Mouse (Mus musculus) liver, embryonic 15.5 days (tissue): ENCODE results near the gene Rbm47. TPM values are rescaled to one million over a fixed set of nuclear protein-coding genes. Genes with fewer than 3 reads are reported as not detected.

ENCODE experiments used
- ATAC-seq: fragments of 200-750 bp; cut with Nextera tagmentation; 2 replicates; pipeline ENCODE4 v1.8.0; 2017; ENCODE audit warnings: moderate number of reproducible peaks, mild to moderate bottlenecking, moderate library complexity; ENCODE audit not compliant: insufficient read depth
- H3K27ac ChIP-seq: fragments of 300-500 bp; sonication (generic); replicated peaks from 2 replicates; pipeline ENCODE4 v1.5.1; 2015; ENCODE audit warnings: mild to moderate bottlenecking, inconsistent platforms
- H3K27me3 ChIP-seq: fragments of 300-500 bp; sonication (generic); 2 replicates; pipeline ENCODE4 v1.6.1; 2015; ENCODE audit warnings: mild to moderate bottlenecking, inconsistent platforms
- H3K36me3 ChIP-seq: fragments of 300-500 bp; sonication (generic); replicated peaks from 2 replicates; pipeline ENCODE4 v1.6.1; 2015; ENCODE audit warnings: moderate library complexity, mild to moderate bottlenecking, inconsistent platforms
- H3K4me1 ChIP-seq: fragments of 300-500 bp; sonication (generic); replicated peaks from 2 replicates; pipeline ENCODE4 v1.6.1; 2015; ENCODE audit warnings: inconsistent platforms
- H3K4me2 ChIP-seq: fragments of 300-500 bp; sonication (generic); 2 replicates; pipeline ENCODE4 v1.6.1; 2015; ENCODE audit warnings: moderate library complexity, mild to moderate bottlenecking, inconsistent platforms
- H3K4me3 ChIP-seq: fragments of 300-500 bp; sonication (generic); replicated peaks from 2 replicates; pipeline ENCODE4 v1.5.1; 2015; ENCODE audit warnings: mild to moderate bottlenecking, inconsistent platforms
- H3K9ac ChIP-seq: fragments of 300-500 bp; sonication (generic); 2 replicates; pipeline ENCODE4 v1.6.1; 2015; ENCODE audit warnings: moderate library complexity, mild to moderate bottlenecking, inconsistent platforms
- H3K9me3 ChIP-seq: fragments of 300-500 bp; sonication (generic); replicated peaks from 2 replicates; pipeline ENCODE4 v1.6.1; 2016; ENCODE audit warnings: inconsistent platforms
- WGBS: fragments of 180-500 bp; shearing (Covaris S2); methylation state at CpG from one replicate; pipeline ENCODE4 v1.1.7; 2015; ENCODE audit warnings: mixed read lengths; ENCODE audit not compliant: insufficient replicate concordance; 5-methylcytosine and 5-hydroxymethylcytosine counted together
- polyA plus RNA-seq: library from polyadenylated mRNA; unstranded; fragments of >200 nt; fragmentation: Nextera tagmentation; extraction: Ambion mirVana; gene quantifications from 2 replicates; pipeline ENCODE4 v1.2.1, GENCODE M21; 2015

The Rbm47 gene
- polyA plus RNA-seq, 1 experiment from 2014 or later: 15.2 TPM

DNA sequence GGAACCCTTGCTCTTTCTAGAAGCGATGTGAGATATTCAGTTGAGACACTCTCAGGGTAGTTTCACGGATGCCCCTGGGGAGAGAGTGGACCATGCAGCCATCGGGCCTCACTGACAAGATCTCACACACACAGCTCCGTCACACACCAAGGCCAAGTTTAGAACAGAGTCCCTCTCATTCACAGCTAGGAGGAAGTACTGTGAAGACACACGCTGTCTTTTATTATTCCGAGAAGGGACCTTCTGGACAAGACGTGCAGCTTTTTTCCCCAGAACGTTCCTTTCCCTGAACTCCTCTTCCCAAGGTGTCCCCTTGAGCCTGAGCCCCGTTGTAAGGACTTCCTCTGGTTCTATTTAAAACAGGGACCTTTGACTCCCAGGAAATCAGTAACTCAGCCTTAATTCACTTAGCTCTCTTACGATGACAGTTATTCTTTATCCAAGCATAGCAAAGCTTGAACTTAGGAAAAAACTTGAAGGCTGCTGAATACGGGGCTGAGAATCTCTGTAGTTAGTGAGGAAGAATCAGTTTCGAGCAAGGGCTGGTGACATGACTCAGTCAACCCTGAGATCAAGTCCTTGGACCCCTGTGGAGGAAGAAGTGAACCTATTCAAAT lies 96.1 kb downstream of the Rbm47 start:
- 0 out of 2 replicates have a peak overlapping the region, but pooled peaks have one; percentile 14 for H3K27ac ChIP-seq
- no peaks in the 10 kb centered on the region for H3K27me3 ChIP-seq
- no peaks in the 10 kb centered on the region for H3K36me3 ChIP-seq
- H3K4me1 ChIP-seq: peaks cover 39% of the 10 kb centered on the region
- 39% methylated on average over 12 of the region's 12 CpGs for WGBS
- ATAC-seq: no peak
- no peak overlapping the region for H3K4me3 ChIP-seq
- peak overlapping the region; percentile 44; the same call in 1 of the 2 replicates for H3K4me2 ChIP-seq
- H3K9ac ChIP-seq: no peak overlapping the region
- H3K9me3 ChIP-seq: no peaks in the 10 kb centered on the region

GRCm38 (mm10) chr5:66075906-66076305 lies 97.0 kb downstream of the Rbm47 start:
- Histone ChIP-seq H3K4me2 (0 out of 2 replicates have a peak overlapping the region, but pooled peaks have one; percentile 4), H3K4me1 (peaks cover 42% of the 10 kb centered on the region), H3K4me3 (no peak overlapping the region), H3K36me3 (no peaks in the 10 kb centered on the region), H3K27ac (peak overlapping the region; percentile 68), H3K9ac (no peak overlapping the region), H3K27me3 (no peaks in the 10 kb centered on the region), H3K9me3 (no peaks in the 10 kb centered on the region)
- WGBS: 73% methylated on average over 12 of the region's 12 CpGs
- no peak for ATAC-seq

DNA sequence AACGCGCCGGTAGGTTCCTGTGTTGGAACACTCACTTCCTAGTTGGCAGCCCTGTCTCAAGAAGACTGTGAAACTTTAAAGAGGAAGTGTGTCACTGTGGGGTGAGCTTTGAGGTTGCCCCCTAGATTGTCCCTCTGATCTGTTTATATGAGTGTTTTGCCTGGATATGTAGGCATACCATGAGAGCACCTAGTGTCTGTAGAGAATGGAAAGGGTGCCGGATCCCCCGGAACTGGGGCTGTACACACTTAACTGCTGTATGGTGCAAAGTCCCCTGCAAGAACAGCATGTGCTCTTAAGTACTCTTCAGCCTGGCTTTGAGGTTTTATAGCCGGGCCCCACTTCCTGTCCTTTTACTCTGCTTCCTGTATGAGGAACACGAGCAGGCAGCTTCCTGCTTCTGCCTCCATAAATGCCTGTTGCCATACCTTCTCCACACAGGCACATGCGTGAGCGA lies 97.9 kb downstream of the Rbm47 start:
- Histone ChIP-seq H3K4me1 (peaks cover 46% of the 10 kb centered on the region), H3K36me3 (no peaks in the 10 kb centered on the region), H3K9me3 (no peaks in the 10 kb centered on the region), H3K4me3 (no peak overlapping the region), H3K9ac (no peak overlapping the region), H3K27ac (peak overlapping the region; percentile 68), H3K4me2 (peak overlapping the region; percentile 4; the same call in 1 of the 2 replicates), H3K27me3 (no peaks in the 10 kb centered on the region)
- WGBS: 26% methylated on average over 9 of the region's 9 CpGs
- peak; percentile 22 for ATAC-seq

DNA sequence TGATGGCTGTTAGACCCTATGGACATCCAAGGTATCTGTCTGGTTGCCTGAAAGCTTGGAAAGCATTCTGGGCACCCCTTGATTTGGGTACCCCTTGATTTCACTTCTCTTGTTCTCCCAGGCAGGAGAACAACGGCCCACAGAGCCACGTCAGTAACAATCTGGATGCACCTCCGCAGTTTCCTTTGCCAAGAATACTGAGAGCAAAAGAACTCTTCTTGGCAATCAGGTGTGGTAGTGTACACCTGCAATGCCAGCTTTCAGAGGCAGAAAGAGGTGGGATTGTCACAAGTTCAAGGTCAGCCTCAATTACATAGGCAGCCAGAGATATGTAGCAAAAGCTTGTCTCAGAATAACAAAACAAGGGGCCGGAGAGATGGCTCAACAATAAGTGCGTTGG lies 98.7 kb downstream of the Rbm47 start:
- H3K9me3 ChIP-seq: no peaks in the 10 kb centered on the region
- H3K27ac ChIP-seq: peak overlapping the region; percentile 68; the same call in 1 of the 2 replicates
- no peaks in the 10 kb centered on the region for H3K36me3 ChIP-seq
- H3K4me1 ChIP-seq: peaks cover 53% of the 10 kb centered on the region
- H3K4me2 ChIP-seq: peak overlapping the region; percentile 23
- no peaks in the 10 kb centered on the region for H3K27me3 ChIP-seq
- H3K4me3 ChIP-seq: no peak overlapping the region
- no peak for ATAC-seq
- no peak overlapping the region for H3K9ac ChIP-seq
- WGBS: 74% methylated on average over 5 of the region's 5 CpGs

DNA sequence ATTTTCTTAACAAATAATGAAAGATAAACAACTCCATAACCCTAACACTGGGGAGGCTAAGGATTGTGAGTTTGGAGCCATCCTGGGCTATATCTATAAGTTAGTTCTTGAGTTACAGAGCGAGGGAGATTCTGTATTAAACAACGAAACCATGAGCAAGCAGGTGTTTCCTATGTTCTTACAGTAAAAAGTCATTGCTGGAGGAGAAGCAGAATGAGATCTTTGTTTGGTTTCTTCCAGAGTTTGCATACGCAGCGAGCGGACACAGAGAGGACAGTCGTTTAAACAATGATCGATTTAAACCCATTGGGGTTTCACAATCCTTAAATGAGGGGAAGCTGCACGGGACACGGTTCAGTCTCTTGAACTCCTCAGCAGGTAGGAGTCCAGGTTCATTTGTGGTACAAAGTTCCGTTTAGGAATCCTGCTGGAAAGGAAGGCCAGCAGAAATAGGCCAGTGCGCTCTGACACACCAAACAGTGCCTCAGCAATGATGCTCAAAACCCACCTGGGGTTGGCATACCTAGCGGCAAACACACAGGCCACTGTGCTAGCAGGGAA lies 99.2 kb downstream of the Rbm47 start:
- 58% methylated on average over 12 of the region's 12 CpGs for WGBS
- Histone ChIP-seq H3K27ac (peak overlapping the region; percentile 68; the same call in 1 of the 2 replicates), H3K27me3 (no peaks in the 10 kb centered on the region), H3K4me3 (no peak overlapping the region), H3K36me3 (no peaks in the 10 kb centered on the region), H3K4me2 (peak overlapping the region; percentile 23; the same call in 1 of the 2 replicates), H3K9me3 (no peaks in the 10 kb centered on the region), H3K9ac (no peak overlapping the region), H3K4me1 (peaks cover 49% of the 10 kb centered on the region)
- ATAC-seq: 0 out of 2 replicates have a peak, but pooled peaks have one; percentile 23

- peaks cover 48% of the 10 kb centered on the region for H3K4me1 ChIP-seq
- H3K4me2 ChIP-seq: no peak overlapping the region
- no peak overlapping the region for H3K4me3 ChIP-seq
- no peak overlapping the region for H3K27ac ChIP-seq
- no peak overlapping the region for H3K9ac ChIP-seq
- WGBS: 48% methylated on average over 8 of the region's 8 CpGs
- ATAC-seq: no peak
- H3K9me3 ChIP-seq: no peaks in the 10 kb centered on the region
- no peaks in the 10 kb centered on the region for H3K27me3 ChIP-seq
- H3K36me3 ChIP-seq: no peaks in the 10 kb centered on the region
Measured at GRCm38 (mm10) chr5:66071722-66072121, 101.2 kb downstream of the Rbm47 start.

- H3K27ac ChIP-seq: no peak overlapping the region
- H3K4me3 ChIP-seq: no peak overlapping the region
- 49% methylated on average over 2 of the region's 2 CpGs for WGBS
- no peak for ATAC-seq
- H3K9ac ChIP-seq: no peak overlapping the region
- no peaks in the 10 kb centered on the region for H3K9me3 ChIP-seq
- H3K27me3 ChIP-seq: no peaks in the 10 kb centered on the region
- H3K36me3 ChIP-seq: no peaks in the 10 kb centered on the region
- H3K4me1 ChIP-seq: peaks cover 37% of the 10 kb centered on the region
- peak overlapping the region; percentile 61; the same call in 1 of the 2 replicates for H3K4me2 ChIP-seq
Measured at GRCm38 (mm10) chr5:66070350-66070749, 102.6 kb downstream of the Rbm47 start.

DNA sequence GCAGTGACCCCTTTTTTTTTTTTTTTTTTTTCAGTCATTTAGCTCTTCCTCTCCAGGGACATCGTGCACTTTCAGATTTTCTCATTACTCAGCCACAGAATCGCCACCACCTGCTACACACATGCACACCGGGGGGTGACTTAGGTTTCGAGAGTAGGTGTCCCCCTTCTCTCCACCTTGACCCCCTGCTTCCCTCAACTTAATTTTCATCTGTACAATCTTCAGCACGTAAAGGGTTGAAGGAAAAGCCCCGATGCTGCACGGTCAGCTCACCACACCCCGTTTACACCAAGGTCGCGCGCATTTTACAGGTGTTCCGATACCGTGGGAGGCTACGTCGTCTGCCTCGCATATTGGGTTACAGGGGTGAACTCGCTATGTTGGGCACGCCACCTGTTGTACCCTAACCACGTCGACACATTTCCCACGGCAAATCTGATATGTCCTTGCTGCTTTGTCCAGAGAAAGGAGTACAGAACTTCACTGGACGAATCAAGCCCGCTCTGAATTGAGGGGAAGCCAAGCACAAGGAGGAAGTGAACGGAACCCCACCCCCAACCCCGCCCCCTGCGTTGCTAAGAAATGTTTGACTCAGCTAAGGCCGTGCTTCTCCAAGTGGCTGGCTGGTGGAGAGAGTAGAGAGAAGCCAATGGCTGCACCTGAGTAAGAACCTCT lies 103.3 kb downstream of the Rbm47 start:
- Histone ChIP-seq H3K4me1 (peaks cover 34% of the 10 kb centered on the region), H3K4me3 (peak overlapping the region; percentile 44), H3K27ac (no peak overlapping the region), H3K27me3 (no peaks in the 10 kb centered on the region), H3K9ac (0 out of 2 replicates have a peak overlapping the region, but pooled peaks have one; percentile 12), H3K36me3 (no peaks in the 10 kb centered on the region), H3K9me3 (no peaks in the 10 kb centered on the region), H3K4me2 (peak overlapping the region; percentile 61)
- peak; percentile 27; the same call in 1 of the 2 replicates for ATAC-seq
- WGBS: 5% methylated on average over 27 of the region's 27 CpGs

GRCm38 (mm10) chr5:66069133-66069469 lies 103.8 kb downstream of the Rbm47 start:
- H3K4me2 ChIP-seq: peak overlapping the region; percentile 61
- H3K9me3 ChIP-seq: no peaks in the 10 kb centered on the region
- no peak for ATAC-seq
- 36% methylated on average over 7 of the region's 7 CpGs for WGBS
- no peaks in the 10 kb centered on the region for H3K27me3 ChIP-seq
- peak overlapping the region; percentile 44; the same call in 1 of the 2 replicates for H3K4me3 ChIP-seq
- peaks cover 32% of the 10 kb centered on the region for H3K4me1 ChIP-seq
- H3K36me3 ChIP-seq: no peaks in the 10 kb centered on the region
- H3K27ac ChIP-seq: no peak overlapping the region
- no peak overlapping the region for H3K9ac ChIP-seq

DNA sequence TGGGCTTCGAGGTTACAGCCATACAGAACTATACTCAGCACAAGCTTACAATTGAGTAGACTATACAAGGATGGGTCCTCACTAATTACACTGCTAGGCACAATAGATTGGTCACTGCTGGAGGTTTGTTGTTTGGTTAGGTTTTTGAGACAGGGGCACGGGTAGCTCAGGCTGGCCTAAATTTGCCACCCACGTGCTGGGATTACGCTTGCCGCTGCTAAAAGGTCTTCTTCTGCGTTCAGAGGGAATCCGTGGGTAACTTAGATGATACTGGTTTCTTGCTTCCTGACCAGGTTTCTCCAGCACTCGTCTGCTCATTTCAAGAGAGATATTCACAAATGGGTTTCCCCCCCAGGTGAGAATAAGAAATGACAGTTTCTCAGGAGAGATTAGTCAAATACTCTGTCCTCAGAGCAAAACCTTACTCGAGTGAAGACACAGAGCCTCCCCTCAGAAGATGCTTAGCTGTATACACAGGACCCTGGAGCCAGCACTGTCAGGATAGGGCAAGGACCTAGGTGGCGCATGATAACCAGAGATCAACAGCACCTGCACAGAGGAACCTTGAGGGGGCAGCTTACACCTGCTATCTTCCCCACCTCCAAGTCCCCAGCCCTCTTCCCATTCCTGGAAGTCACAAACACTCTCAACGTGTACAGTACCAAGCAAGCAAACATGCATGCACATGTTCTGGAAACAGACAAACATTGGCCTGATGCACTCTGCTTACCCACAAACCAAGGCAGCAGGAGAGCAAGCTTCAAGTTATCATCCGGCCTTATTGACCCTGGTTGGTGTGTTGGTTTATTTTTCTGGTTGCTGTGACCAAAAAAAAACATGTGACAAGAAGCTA lies 104.6 kb downstream of the Rbm47 start:
- Histone ChIP-seq H3K4me2 (no peak overlapping the region), H3K4me1 (peaks cover 33% of the 10 kb centered on the region), H3K36me3 (no peaks in the 10 kb centered on the region), H3K27ac (no peak overlapping the region), H3K9me3 (no peaks in the 10 kb centered on the region), H3K27me3 (no peaks in the 10 kb centered on the region), H3K9ac (no peak overlapping the region), H3K4me3 (no peak overlapping the region)
- ATAC-seq: no peak
- WGBS: 63% methylated on average over 12 of the region's 12 CpGs
